Mouse (Mus musculus) cerebellum, adult 2 months (tissue): ENCODE measurements around the gene Cox4i2.

ENCODE experiments used
- CTCF ChIP-seq: fragments of 200-500 bp; IDR thresholded peaks from 2 replicates; pipeline ENCODE4 v1.5.1; 2011; ENCODE audit warnings: low read depth, mild to moderate bottlenecking, control low read depth, low read length, moderate library complexity, borderline replicate concordance; ENCODE audit not compliant: insufficient read depth
- POLR2A ChIP-seq: fragments of 200-500 bp; IDR thresholded peaks from 2 replicates; pipeline ENCODE4 v1.6.1; 2011; ENCODE audit warnings: low read length, control low read depth, borderline replicate concordance; ENCODE audit not compliant: insufficient read depth

GRCm38 (mm10) chr2:152767618-152768271 lies 13.8 kb downstream of the Cox4i2 start:
- peak; percentile 29; the same call in 1 of the 2 replicates for TF ChIP-seq CTCF
- TF ChIP-seq POLR2A = no peak
